Mouse (Mus musculus): Measurements from ENCODE around the gene Tead2.

Tead2 gene

DNA sequence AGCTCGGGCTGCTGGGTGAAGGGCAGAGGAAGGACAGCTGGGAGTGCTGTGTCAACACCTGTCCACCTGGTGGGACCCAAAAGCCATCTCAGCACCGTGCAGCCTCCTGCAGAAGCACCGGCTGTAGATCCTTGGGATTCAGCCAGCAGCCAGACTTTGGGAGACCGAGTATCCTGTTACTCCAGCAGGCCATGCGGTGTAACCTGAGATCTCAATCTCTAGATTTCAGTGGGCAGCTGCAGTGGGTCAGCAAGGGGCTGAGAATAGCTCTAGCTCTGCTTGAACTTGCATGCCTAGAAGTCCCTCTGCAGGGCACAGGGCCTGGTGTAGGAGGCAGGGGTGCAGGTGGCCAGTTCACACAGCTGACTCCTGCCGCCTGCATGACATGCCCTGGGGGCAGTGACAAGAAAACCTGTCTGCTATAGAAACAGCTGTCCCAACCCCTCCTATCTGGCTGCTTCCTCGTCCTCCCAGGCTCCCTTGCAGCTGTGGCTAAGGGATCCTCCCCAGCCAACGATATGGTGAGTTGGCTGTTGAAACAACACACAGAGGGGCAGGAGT, 23.7 kb upstream of the Tead2 start:
- no peak for DNase-seq (ENCODE audit: low spot score in 2 of 2)

DNA sequence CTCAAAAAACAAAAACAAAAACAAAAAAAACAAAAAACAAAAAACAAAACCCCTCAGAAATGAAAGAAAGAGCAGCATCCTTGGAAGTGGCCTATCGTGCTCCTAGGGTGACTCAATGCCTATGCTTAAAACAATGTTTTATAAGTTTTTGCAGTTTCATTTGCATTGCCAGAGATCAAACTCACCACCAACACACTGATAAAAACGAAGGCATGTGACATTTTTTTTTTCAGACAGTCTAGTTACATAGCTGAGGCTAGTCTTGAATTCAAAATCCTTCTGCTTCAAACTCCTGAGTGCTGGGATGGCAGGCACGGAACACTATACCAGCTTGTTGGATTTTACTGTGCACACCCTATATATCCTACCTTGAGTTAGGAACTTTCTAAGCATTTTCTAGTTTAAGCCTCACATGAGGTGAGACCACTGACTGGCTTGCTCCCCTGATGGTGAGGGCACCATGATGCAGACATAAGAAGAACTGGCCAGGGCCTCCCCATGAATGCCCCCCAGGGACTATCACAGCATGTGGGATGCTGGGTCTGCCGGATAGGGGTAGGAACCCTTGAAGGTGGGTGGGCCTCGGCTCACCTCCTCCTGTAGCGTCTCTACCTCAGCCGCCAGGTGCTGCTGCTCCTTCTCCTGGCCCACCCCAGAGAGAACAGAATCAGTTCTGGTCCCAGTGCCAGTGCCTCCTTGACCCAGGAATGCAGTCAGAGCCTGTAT, 22.8 kb upstream of the Tead2 start:
- DNase-seq (ENCODE audit: low spot score in 2 of 2), result no peak

DNA sequence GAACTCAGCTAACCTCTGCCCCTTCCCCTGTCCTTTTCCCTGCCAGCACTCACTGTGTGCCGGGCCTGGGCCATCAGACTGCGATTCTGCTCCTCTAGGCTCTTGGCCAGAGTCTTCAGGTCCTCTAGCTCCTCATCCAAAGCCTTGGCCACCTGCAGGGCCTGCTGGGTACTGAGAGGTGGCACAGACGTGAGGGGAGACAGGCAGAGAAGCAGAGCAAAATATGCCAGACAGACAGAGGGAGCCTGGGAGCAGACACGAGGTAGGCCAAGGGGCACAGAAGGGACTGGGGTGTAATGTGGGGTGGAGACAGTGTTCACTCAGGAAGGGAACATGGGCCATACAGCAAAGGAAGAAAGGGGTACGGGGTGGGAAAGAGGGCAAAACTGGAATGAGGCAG, 22.1 kb upstream of the Tead2 start:
- DNase-seq (ENCODE audit: low spot score in 2 of 2), result no peak

DNA sequence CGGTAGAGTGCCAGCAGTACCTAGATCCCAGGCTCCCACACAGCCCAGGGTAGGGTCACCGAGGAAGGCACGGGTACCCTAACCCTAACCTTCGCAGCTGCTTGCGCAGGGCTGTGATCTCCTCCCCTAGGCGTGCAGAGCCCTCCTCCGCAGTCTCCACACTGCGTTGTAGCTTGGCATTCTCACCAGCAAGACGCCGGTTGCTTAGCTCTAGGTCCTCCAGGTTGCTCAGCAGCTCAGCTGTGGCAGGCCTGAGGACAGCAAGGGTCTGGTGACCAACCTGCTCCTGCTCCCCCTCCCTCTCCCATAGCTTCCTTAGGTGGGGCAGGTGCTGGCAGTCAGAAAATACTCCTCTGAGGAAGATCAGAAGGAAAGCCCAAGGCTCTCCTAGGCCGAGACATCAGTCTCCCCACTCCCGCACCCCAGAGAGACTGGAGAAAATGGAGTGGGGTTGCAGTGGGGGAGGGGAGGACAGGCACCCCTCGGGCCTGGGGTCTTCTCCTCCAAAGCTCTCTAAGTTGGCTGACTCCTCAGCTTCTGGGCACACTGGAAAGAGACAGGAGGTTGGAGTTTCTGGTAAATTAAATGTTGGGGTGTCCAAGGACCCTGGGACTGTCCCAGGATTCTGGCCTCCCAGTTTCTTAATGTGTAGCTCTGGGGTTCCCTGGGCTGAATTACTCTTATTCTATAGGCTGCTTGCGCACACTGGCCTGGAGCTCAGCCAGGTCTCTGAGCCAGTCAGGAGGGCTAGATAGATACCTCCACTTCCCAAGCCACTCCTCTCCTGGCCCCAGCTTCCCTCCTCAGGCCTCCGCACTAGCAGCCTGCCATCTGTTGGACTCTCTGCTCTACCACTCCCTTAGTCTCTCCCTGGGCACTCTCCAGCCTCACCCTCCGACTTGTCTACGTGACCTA, 21.4 kb upstream of the Tead2 start:
- no peak for DNase-seq (ENCODE audit: low spot score in 2 of 2)

DNA sequence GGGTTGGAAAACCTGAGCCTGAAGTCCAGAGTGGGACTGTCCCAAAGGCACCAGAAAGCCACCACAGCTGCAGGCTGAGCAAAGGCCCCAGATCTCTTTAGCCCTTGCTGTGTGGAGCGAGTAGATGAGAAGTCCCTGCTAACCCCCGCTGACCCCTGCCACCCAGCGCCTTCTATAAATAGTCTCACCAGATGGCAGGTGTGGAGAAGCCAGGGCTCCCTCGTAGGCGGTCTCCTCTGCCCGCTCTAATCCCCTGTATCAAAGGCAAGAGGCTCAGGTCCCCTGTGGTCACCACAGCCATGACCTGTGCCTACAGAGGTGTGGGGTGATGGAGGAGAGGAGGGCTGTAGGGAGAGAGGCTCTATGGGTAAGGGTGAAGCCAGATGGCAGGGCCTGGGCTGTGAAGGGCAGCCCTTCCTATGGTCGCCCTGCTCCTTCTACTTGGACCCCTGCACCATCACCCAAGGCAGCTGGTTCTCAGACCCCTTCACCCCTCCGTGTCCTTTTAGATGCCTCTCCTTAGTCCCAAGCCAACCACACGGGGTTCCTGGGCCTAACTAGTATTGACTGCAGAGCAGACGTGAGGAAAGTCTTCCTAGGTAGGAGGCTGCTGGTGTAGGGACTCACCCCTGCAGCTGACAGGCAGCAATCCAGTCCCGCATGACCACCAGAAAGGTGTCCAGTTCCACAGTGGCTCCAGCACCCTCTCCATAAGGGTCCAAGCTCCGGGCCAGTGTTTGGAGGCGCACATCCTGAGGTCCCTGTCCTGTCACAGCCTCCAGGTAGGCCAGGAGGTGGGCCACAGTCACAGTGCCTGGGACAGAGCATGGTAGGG, 20.0 kb upstream of the Tead2 start:
- no peak for DNase-seq (ENCODE audit: low spot score in 2 of 2)

DNA sequence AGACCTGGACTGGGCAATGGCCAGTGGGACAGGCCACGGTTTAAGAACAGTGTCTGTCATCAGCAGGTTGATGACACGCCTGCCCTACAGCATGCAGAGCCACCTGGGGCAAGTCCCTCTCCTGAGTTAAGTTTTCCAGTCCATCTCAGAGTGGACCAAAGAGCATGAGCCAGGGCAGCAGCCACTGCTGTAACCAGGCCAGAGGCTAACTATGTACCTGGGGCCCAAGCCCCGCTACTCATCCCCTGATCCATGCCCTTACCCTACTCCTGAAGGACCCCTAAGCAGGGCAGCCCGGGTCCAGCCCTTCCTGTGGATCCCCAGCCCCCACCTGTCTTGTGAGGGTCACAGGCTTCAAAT, 19.4 kb upstream of the Tead2 start:
- no peak for DNase-seq (ENCODE audit: low spot score in 2 of 2)

DNA sequence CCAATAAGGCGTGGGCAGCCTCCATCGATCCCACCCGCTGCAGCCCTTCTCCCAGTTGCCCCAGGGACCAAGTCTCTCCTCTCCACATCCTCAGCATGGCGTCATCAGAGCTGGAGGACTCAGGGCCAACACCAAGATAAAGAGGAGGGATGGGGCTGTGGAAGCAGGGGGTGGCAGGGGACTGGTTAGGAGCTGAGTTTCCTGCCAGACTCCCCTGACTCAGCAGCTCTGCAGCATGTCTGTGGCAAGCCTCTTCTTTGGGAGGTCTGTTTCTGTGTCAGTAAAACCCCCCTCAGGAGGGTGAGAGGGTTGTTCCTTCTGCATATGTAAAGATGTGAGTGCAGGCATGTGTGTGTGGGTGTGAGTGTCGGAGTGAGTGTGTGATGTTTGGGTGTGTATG, 18.6 kb upstream of the Tead2 start:
- no peak for DNase-seq (ENCODE audit: low spot score in 2 of 2)

DNA sequence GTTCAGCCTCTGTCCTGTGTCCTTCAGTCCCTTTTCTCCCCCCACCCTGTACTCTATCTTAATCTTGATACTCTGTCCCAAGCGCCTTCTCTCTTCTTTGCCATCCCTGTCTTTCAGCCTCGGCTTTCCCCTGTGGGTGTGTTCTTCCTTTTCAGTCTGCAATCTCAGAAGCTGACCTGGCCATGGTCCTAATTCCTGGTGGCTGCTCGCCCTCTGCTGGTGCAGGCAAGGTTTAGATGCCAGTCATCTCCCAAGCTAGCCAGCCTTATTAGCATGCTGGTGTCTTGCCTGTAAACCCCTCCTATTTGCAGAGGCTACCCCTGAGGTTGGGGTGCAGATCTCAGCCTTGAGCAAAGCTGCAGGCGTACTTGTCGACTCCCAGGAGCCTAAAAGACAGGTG, 17.1 kb upstream of the Tead2 start:
- peak in 1 of 2 experiments; percentile 80 for DNase-seq (ENCODE audit: low spot score in 2 of 2)

DNA sequence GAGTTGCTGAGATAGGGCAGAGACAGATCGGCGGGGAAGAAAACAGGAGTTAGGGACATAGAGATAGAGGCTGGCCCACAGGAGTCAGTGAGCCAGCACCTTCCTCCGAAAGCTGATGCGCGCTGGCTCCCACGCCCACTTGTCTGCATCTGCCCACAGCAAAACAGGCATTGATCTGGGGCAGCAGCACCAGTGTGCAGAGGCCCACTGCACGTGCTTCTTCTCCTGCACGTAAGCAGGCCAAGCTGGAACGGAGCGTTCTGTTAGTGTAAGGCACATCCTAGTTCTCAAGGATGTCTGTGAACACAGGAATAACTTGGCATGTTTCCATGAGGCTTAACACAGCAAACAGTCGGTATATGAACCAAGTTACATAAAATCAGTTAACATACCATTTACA, 16.6 kb upstream of the Tead2 start:
- peak in 1 of 2 experiments; percentile 73 for DNase-seq (ENCODE audit: low spot score in 2 of 2)

DNA sequence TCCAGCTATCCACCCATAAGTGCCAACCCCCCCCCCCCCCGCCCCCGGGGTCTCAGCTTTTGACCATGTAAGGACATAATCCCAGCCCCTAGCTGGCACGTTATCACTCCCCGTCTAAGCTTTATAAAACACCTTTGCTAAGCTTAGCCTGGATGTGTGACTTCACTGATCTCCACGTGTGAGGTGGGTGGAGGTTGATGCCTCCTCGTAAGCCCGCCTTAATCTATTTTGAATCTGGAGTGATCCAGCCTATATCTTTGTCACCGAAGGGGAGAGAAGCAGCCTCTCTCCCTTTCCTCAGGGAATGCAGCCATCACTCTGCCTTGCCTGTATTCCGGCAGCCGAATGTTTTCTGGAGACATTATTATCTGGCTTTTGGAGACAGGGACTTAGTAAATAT, 12.9 kb upstream of the Tead2 start:
- peak in 1 of 2 experiments; percentile 46 for DNase-seq (ENCODE audit: low spot score in 2 of 2)

DNA sequence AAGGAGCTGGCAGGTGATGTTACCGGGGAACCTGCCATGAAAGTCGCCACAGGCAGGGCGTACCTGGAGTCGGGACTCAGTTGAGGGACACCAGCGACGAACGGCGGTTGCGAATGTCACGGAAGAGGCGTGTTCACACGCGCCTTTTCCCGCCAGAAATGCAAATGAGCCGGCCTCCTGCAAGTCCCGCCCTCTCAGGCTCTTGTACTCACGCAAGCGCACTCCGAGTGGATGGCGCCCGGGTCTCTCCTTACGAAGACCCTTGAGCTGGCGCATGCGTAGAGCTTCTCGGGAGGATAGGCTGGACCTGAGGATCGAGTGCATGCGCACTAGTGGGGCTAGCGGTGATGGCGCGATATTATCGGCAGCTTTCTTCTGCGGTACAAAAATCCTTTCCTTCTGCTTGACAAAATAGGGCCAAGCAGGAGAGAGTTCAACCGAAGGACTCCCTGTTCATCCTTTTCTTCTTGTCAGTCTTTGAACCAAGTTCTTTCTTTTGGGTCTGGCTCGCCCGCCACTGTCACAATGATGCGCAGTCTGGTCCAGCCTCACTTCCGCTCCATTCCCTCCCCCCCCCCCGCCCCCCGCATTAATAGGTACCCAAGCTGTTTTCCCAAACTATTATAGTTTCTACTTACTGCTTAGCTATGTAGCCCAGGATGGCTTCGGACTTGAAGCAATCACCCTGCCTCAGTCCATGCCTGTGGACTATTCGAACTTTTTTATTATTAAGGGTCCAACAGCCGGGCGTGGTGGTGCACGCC, 11.0 kb upstream of the Tead2 start, which contains the start of gene Ccdc155:
TSS of gene Ccdc155 (minus strand) at position 513 of the 764 bp plus-strand sequence.
- DNase-seq (ENCODE audit: low spot score in 2 of 2), result peak; percentile 86 to 94

DNA sequence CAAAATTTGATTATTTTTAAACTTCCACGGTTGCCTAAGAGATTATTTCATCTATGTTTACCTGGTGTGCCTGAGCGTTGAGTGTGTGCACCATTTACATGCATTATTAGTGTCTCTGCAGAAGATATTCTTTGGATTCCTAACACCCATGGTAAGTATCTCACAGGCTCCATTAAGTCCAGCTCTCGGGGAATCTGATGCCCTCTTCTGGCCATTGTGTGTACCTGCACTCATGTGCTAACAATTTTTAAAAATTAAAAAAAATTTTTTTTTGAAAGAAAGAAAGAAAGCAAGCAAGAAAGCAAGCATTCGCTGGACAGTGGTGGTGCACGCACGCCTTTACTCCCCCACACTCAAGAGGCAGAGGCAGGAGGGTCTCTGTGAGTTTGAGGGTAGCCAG, 7.3 kb upstream of the Tead2 start:
- DNase-seq (ENCODE audit: low spot score in 2 of 2), result no peak

DNA sequence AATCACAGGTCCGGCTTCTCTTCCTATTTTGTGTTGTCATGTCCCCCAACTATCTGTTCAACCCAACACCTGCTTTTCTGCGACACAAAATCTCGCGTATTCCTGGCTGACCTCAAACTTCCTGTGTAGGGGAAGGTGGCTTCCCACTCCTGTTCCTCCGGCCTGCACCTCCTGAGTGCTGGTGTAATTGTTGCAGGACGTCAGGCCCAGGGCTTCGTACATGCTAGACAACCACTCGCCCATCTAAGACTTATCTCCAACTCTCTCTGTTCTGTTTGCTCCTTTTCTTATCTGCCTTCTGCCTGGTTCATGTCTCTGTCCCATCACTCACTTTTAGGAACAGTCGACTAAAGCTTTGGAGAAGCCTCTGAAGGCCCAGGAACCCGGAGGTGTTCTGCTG, 4.5 kb upstream of the Tead2 start:
- DNase-seq (ENCODE audit: low spot score in 2 of 2), result no peak

DNA sequence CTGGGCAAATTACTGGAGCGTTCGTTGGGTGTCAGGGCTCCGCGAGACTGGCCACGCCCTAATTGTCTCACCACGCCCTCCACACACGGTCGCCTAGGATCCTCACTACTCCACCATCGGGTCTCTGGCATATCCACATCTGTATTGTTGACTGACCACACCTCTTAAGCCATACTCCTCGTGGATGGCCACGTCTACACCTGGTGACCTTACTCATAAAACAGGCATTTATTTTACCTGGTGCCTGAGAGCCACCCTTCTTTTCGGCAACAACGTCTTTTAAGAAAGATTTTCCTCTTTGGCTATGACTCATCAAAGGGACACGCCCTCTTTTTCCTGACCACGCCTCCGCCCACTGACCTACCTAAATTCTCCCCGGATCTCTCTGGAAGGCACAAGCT, 3.7 kb upstream of the Tead2 start, which contains the start of gene Dkkl1:
TSS of gene Dkkl1 (minus strand) at position 297 of the 401 bp plus-strand sequence.
- no peak for DNase-seq (ENCODE audit: low spot score in 2 of 2)

DNA sequence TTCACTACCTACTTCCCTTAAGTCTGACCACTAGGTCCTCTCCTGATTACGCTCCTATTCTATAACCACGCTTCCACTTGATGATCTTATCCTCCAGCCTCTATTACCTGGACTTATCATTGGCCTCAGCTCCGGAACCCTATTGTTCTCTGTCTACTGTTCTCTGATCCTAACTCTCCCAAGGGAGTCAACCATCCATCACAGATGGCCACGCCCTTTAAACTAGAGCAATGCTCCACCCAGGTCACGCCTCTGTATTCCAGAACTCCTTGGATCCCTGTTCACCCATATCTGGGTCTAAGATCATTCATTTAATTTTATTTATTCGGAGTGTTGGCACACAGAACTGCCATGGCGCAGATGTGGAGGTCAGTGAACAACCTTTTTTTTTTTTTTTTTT, 3.2 kb upstream of the Tead2 start:
- no peak for DNase-seq (ENCODE audit: low spot score in 2 of 2)

DNA sequence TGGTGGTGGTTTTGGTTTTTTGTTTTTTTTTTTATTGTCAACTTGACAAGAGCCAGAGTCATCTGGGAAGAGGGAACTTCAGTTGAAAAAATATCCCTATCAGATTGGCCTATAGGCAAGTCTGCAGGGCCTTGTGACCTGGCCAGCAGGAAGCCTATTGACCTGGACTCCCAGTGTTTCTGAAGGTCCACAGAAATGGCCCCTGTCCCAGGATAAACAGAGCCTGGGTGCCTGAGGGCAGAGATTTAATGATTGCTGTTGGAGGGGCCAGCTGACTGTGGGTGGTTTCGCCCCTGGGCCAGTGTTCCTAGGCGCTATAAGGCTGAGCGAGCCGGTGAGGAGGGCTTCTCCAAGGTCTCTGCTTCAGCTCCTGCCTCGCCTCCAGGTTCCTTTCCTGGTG, 1.8 kb upstream of the Tead2 start:
- no peak for DNase-seq (ENCODE audit: low spot score in 2 of 2)

DNA sequence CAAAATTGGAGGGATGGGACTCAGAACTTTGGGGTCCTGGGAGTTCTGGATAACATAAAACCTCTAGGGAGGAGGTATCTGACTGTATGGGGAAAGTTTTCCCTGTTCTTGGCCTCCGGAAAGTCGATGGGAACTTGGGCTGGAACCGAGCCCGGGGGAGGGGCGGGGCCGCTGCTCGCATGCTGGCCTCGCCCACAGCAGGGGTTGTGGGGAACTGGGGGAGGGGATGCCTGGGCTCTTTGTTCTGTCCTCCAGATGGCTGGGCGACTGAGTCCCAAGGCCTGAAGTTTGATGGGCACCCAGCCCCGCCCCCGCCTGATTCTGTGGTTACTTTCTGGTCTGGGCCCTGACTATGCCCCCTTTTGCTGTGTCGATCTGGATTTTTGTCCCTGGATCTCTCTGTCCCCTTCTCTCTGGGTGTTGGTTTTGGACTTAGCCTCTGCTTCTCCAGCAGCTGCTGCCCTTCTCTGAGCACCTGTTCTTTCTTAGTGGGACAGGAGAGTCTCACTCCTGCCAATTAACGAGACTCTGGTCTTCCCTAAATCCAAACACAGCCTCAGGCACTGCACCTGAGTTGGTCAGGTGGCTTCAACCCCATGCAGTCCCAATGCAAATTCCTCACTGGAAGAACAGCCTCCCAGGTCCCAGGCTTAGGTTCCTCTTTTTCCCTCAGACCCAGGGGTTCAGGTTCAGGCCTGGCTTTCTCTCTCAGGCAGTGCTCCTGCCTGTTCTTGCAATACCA, 1.1 kb downstream of the Tead2 start:
- no peak for DNase-seq (ENCODE audit: low spot score in 2 of 2)

DNA sequence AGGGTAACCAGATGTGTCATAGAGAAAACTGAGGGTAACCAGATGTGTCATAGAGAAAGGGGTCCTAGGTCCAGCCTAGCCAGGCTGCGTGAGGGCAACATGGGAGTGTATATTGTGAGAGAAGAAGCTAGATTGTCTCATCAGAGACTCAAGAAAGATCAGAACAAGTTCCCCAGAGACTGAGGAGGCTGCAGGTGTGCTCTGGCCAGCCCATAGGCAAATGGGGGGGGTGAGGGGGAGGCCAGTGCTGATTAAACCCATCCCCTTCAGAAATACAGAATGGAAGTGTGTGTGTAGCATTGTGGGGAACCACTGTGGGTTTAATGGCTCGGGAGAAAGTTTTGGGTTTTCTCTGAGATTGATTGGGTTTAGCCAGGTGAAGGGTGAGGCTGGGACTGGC, 6.1 kb downstream of the Tead2 start:
- no peak for DNase-seq (ENCODE audit: low spot score in 2 of 2)

DNA sequence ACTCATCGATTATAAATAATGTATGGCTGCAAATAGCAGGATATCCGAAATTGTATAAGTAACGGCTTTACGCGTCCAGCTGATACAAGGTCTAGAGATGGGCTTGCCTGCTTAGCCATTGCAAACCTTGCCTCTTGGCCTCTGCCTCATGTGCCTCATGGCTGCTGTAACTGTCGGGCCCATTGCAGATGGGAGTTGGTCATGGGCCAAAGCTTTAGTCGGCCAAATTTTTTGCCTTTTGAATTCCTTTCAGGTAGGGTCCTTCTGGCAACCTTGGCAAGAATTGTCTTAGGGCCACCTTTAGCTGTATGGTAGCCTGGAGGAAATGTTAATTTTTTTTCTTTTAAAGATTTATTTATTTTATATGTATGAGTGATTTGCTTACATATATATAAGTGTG, 9.3 kb downstream of the Tead2 start:
- no peak for DNase-seq (ENCODE audit: low spot score in 2 of 2)

DNA sequence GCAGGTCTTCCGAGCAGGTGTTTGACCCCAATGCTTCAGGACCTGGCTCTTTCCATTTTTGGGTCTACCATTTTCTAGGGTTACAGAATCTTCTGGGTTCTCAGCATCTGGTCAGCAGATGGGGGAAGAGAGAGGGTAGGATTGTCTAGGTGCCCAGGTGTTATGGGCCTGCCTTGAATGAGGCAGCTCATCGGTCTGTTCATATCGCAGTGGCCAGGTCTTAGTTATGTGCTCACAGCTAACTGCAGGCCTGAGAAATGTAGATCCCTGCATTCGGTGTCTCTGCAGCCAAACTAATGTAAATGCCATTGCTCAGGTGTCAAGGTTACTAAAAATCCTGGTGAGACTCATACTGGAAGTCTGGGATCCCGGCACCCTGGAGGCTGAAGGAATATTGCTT, 10.9 kb downstream of the Tead2 start:
- no peak for DNase-seq (ENCODE audit: low spot score in 2 of 2)
